Mouse (Mus musculus): ENCODE measurements around the gene Sec24c. TPM values are rescaled to one million over a fixed set of nuclear protein-coding genes. Genes with fewer than 3 reads are reported as not detected.

Sec24c gene
- total RNA-seq, 1 experiment from 2014 or later = 87.3 TPM

- ATAC-seq (replicated peaks; ENCODE audit: low read depth, poor library complexity, severe bottlenecking) = no peak
These were observed 55.8 kb downstream of the Sec24c start for GRCm38 (mm10) chr14:20729871-20730270.

- no peak for ATAC-seq (replicated peaks; ENCODE audit: low read depth, poor library complexity, severe bottlenecking)
These were observed 56.9 kb downstream of the Sec24c start for GRCm38 (mm10) chr14:20730853-20731602.

GRCm38 (mm10) chr14:20733041-20733951 is 59.2 kb downstream of the Sec24c start:
- peak; percentile 24 for ATAC-seq (replicated peaks; ENCODE audit: low read depth, poor library complexity, severe bottlenecking)

- peak; percentile 88 for ATAC-seq (replicated peaks; ENCODE audit: low read depth, poor library complexity, severe bottlenecking)
These were observed 60.1 kb downstream of the Sec24c start, which contains the start of gene Ndst2 for GRCm38 (mm10) chr14:20733952-20734774. Gene Ndst2 (minus strand): TSS chr14:20734562.

GRCm38 (mm10) chr14:20735052-20735451 is 60.9 kb downstream of the Sec24c start:
- ATAC-seq (replicated peaks; ENCODE audit: low read depth, poor library complexity, severe bottlenecking) = no peak

GRCm38 (mm10) chr14:20735892-20736390 is 61.8 kb downstream of the Sec24c start:
- no peak for ATAC-seq (replicated peaks; ENCODE audit: low read depth, poor library complexity, severe bottlenecking)

- ATAC-seq (replicated peaks; ENCODE audit: low read depth, poor library complexity, severe bottlenecking) = peak; percentile 53
These were observed 63.2 kb downstream of the Sec24c start for GRCm38 (mm10) chr14:20737306-20737705.

- no peak for ATAC-seq (replicated peaks; ENCODE audit: low read depth, poor library complexity, severe bottlenecking)
These were observed 64.4 kb downstream of the Sec24c start for GRCm38 (mm10) chr14:20738511-20738910.

GRCm38 (mm10) chr14:20741301-20741700 is 67.2 kb downstream of the Sec24c start:
- ATAC-seq (replicated peaks; ENCODE audit: low read depth, poor library complexity, severe bottlenecking) = no peak

GRCm38 (mm10) chr14:20743614-20744013 is 69.5 kb downstream of the Sec24c start:
- ATAC-seq (replicated peaks; ENCODE audit: low read depth, poor library complexity, severe bottlenecking) = no peak

Other genes with a start within 250 kb of the Sec24c start
- gene Cfap70, start 222.1 kb upstream of the Sec24c start, total RNA-seq (2017) = 0.05 TPM in 1 of 2 replicates, not detected in the other
- gene Anxa7, start 194.2 kb upstream of the Sec24c start, total RNA-seq (2017) = 48.7 and 60.9 TPM in 2 replicates
- 1.1 and 1.9 TPM in 2 replicates for gene Mss51, start 177.4 kb upstream of the Sec24c start, total RNA-seq (2017)
- gene Ppp3cb, start 127.7 kb upstream of the Sec24c start, total RNA-seq (2017) = 55.1 and 94.1 TPM in 2 replicates
- gene Usp54, start 33.2 kb upstream of the Sec24c start, total RNA-seq (2017) = 8.3 and 8.6 TPM in 2 replicates
- not detected in 2 replicates for gene Myoz1, start 17.8 kb upstream of the Sec24c start, total RNA-seq (2017)
- gene Synpo2l, start 6.0 kb upstream of the Sec24c start, total RNA-seq (2017) = 0.23 TPM in 1 of 2 replicates, not detected in the other
- gene Fut11, start 20.7 kb downstream of the Sec24c start, total RNA-seq (2017) = 6.2 and 9.5 TPM in 2 replicates
- gene Chchd1, start 28.7 kb downstream of the Sec24c start, total RNA-seq (2017) = 100 and 114 TPM in 2 replicates
- 7.9 and 17.6 TPM in 2 replicates for gene Zswim8, start 33.2 kb downstream of the Sec24c start, total RNA-seq (2017)
- 11.6 and 13.4 TPM in 2 replicates for gene Ndst2, start 60.3 kb downstream of the Sec24c start, total RNA-seq (2017)
- 46.7 and 57.4 TPM in 2 replicates for gene Camk2g, start 119.8 kb downstream of the Sec24c start, total RNA-seq (2017)
- gene Plau, start 162.4 kb downstream of the Sec24c start, total RNA-seq (2017) = 0.92 and 1.6 TPM in 2 replicates